Mouse (Mus musculus): ENCODE results near the gene Plscr5. TPM values are rescaled to one million over a fixed set of nuclear protein-coding genes. Genes with fewer than 3 reads are reported as not detected.
"Not testable (repeated sequence)": the region's sequence is repeated elsewhere in the genome, so short reads cannot be mapped to it uniquely, and the experiment has no call there.

Gene Plscr5
- polyA plus RNA-seq (2011; ENCODE audit: insufficient read depth, insufficient read length, low replicate concordance, missing spikeins), result not detected in 2 replicates

DNA sequence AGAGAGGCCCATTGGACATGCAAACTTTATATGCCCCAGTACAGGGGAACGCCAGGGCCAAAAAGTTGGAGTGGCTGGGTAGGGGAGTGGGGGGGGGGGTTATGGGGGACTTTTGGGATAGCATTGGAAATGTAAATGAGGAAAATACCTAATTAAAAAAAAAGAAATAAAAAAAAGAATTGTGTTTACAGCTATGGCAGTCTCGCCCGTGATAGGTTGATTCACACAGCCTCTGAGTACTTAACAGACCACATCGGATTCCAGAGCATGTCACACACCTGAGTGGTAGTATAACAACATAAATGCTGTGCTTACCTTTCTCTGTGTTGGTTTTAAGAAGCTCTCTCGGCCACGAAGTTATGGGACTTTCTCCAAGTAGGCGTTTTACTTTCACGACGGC lies at the start of gene Plscr5:
Gene Plscr5 (plus strand): TSS at position 301 of the 400 bp plus-strand sequence.
- 72% methylated on average over 9 of the region's 9 CpGs for WGBS
- not testable (repeated sequence) for H3K4me3 ChIP-seq (replicated peaks; ENCODE audit: control insufficient read depth, low read depth, low read length); H3K27ac ChIP-seq (ENCODE audit: control insufficient read depth, insufficient read depth, low read depth, low read length, poor library complexity); H3K4me1 ChIP-seq (ENCODE audit: control insufficient read depth, insufficient read depth, low read length)

DNA sequence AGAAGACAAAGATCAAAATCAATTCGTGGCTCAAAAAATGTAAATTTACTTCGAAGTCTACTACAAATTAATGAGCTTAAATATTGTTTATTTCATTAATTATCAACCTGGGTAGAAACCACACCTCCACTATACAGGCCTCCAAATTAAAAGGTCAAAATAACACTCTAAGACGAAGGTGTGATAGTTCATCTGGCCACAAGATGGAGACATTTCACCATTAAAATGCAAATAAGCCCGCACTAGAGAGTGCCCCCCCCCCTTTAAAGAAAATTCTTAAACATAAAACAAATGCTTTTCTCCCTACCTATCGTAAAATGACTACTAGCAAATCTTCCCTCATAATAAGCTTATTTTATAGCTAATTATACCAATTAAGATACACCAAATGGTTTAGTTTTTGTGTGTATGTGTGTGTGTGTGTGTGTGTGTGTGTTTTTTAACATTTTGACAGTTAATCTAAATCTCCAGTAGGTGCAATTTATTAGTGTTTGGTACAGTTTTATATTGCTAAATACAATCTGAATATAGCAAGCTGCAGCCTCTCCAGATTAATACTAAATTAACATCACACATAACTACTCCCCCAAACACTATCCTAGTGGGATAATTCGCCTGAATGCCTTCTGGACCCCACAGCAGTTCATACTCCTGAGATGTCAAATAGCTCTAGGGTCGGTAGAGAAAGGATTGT lies 45.0 kb upstream of the Plscr5 start:
- Histone ChIP-seq H3K4me3 (replicated peaks; ENCODE audit: control insufficient read depth, low read depth, low read length) (no peak overlapping the region), H3K27ac (ENCODE audit: control insufficient read depth, insufficient read depth, low read depth, low read length, poor library complexity) (no peak overlapping the region), H3K4me1 (ENCODE audit: control insufficient read depth, insufficient read depth, low read length) (no peaks in the 10 kb centered on the region)
- 17% methylated on average over 7 of the region's 7 CpGs for WGBS
- TF ChIP-seq POLR2A (IDR thresholded peaks at IDR 0.05; ENCODE audit: borderline replicate concordance, control insufficient read depth, low read depth, low read length), result no peak

DNA sequence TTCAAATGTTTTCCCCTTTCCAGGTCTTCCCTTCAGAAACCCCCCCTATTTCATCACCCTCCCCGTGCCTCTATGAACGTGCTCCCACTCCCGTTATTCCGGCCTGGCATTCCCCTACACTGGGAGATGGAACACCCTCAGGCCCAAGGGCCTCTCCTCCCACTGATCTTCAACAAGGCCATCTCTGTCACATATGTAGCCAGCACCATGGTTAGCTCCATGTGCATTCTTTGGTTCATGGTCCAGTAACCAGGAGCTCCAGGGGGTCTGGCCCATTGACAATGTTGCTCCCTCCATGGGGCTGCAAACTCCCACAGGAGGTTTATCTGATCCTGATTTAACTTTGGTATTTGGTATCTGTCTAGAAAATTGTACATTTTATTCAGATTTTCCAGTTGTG lies 30.5 kb upstream of the Plscr5 start:
- Histone ChIP-seq H3K4me3 (replicated peaks; ENCODE audit: control insufficient read depth, low read depth, low read length) (no peak overlapping the region), H3K4me1 (ENCODE audit: control insufficient read depth, insufficient read depth, low read length) (no peaks in the 10 kb centered on the region), H3K27ac (ENCODE audit: control insufficient read depth, insufficient read depth, low read depth, low read length, poor library complexity) (no peak overlapping the region)
- 81% methylated on average over 4 of the region's 4 CpGs for WGBS
- TF ChIP-seq POLR2A (IDR thresholded peaks at IDR 0.05; ENCODE audit: borderline replicate concordance, control insufficient read depth, low read depth, low read length) (no peak), CTCF (IDR thresholded peaks at IDR 0.05; ENCODE audit: control insufficient read depth, insufficient read depth, low read length) (no peak)

DNA sequence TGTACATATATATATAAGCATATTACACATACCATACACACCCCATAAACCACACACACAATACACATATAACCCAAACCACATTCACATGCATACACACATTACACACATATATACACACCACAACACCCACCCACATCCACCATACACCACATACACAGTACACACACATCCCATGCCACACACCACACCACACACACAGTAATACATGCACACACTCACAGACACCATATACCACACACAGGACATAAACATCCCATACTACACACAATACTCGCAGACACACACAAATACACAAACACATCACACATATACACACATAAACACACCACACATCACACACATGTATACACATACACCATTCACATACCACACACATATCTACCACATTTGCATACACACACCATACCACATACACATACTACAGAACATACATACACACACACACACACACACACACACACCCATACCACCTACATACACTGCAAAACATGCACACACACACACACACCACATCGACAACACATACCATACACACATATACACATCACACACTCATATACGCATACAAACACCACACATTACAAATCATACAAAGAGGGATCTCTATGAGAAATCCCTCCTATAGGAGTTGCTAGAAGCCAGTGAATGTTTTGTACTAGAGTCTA lies 19.3 kb upstream of the Plscr5 start:
- no peak overlapping the region for H3K4me3 ChIP-seq (replicated peaks; ENCODE audit: control insufficient read depth, low read depth, low read length)
- WGBS, result 91% methylated on average over 3 of the region's 3 CpGs
- H3K4me1 ChIP-seq (ENCODE audit: control insufficient read depth, insufficient read depth, low read length), result no peaks in the 10 kb centered on the region
- TF ChIP-seq POLR2A (IDR thresholded peaks at IDR 0.05; ENCODE audit: borderline replicate concordance, control insufficient read depth, low read depth, low read length), result no peak
- no peak for TF ChIP-seq CTCF (IDR thresholded peaks at IDR 0.05; ENCODE audit: control insufficient read depth, insufficient read depth, low read length)
- H3K27ac ChIP-seq (ENCODE audit: control insufficient read depth, insufficient read depth, low read depth, low read length, poor library complexity), result no peak overlapping the region

DNA sequence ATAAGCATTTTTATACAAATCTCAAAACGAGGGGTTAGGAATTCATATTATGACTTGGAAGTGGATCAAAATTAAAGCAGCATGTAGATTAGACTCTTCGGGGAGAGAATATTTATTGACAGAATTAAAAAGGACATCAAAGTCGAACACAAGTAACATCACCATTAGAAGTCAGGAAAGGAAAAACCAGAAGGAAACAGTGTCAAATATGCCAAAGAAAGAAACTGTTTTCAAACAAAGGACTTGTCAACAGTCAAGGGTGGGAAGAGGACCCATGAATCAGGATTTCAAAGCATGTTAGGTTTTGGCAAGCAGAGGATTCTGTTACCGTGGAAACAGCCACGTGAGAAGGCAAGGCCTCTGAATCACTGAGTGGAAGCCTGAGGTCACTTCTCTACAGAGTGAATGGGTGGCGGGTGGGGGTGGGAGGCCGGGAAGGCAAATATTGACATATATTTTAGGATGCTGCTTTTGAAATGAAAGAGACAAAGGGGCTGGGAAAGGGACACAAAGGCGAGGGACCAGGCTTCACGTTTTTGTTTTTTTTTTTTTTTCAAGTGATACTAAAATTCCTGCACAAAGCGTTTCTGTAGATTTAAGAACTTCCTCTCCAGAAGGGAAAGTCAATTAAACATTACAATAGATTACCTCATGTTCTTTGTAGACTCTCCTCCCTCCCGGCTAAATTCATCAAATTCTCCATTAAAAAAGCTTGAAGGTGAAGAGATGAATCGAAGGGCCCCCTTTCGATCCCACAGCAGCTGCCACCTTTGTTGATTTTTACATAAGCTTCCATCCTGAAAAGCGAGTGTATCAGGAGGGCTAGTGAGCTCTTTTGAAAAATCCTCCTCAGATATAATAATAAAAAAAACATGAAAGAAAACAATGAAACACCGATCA lies 18.3 kb upstream of the Plscr5 start:
- TF ChIP-seq POLR2A (IDR thresholded peaks at IDR 0.05; ENCODE audit: borderline replicate concordance, control insufficient read depth, low read depth, low read length) (no peak), CTCF (IDR thresholded peaks at IDR 0.05; ENCODE audit: control insufficient read depth, insufficient read depth, low read length) (no peak)
- H3K4me3 ChIP-seq (replicated peaks; ENCODE audit: control insufficient read depth, low read depth, low read length), result no peak overlapping the region
- no peak overlapping the region for H3K27ac ChIP-seq (ENCODE audit: control insufficient read depth, insufficient read depth, low read depth, low read length, poor library complexity)
- WGBS, result 71% methylated on average over 15 of the region's 15 CpGs
- no peaks in the 10 kb centered on the region for H3K4me1 ChIP-seq (ENCODE audit: control insufficient read depth, insufficient read depth, low read length)

DNA sequence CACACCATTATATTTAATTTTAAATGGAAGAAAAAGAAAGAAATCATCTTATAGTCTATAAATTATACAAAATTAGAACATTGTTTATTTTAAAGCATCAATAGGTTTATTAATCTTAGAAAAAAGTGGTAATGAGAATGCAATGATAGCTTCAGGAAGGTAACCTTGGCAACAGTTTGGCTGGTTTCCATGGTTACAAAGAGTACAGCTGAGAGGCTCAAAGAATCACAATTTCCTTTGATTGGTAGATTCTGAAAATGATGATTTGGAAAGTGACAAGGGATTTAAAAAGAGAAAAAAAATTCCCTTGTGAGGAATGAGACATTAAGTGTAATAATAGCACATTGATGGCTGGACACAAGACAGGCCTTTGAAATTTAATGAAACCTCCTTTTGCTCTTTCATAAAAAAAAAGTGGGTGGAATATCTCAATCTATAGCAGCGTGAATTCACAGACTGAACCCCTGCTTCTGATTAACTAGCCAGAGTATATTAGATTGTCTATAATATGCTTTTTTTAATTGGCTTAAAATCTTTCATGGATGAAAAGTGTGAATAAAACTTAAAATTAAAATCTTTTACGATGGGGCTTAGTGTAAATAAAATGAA lies 13.8 kb upstream of the Plscr5 start:
- TF ChIP-seq POLR2A (IDR thresholded peaks at IDR 0.05; ENCODE audit: borderline replicate concordance, control insufficient read depth, low read depth, low read length), result no peak
- TF ChIP-seq CTCF (IDR thresholded peaks at IDR 0.05; ENCODE audit: control insufficient read depth, insufficient read depth, low read length), result no peak
- Histone ChIP-seq H3K4me1 (ENCODE audit: control insufficient read depth, insufficient read depth, low read length) (no peaks in the 10 kb centered on the region), H3K27ac (ENCODE audit: control insufficient read depth, insufficient read depth, low read depth, low read length, poor library complexity) (no peak overlapping the region), H3K4me3 (replicated peaks; ENCODE audit: control insufficient read depth, low read depth, low read length) (no peak overlapping the region)
- 70% methylated on average over 2 of the region's 2 CpGs for WGBS

DNA sequence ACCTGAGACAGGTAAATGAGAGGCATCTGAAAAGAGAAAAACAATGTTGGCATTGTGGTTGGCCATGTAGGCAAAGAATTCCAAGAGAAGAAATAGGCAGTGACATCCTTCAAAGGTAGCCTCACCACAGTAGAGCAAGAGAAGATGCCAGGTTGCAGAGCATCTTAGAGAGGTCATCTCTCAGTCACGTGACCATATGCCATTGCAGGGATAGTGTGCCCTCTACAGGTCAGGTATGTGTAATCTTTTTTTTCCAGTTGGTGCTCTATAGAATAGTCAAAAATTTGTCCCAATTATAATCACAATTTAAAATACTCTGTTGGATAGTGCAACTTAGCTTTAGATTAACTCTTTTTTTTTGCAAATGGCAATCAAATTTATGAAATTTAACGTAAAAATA lies 1.4 kb upstream of the Plscr5 start:
- Histone ChIP-seq H3K4me1 (ENCODE audit: control insufficient read depth, insufficient read depth, low read length) (no peaks in the 10 kb centered on the region), H3K27ac (ENCODE audit: control insufficient read depth, insufficient read depth, low read depth, low read length, poor library complexity) (no peak overlapping the region), H3K4me3 (replicated peaks; ENCODE audit: control insufficient read depth, low read depth, low read length) (no peak overlapping the region)
- TF ChIP-seq POLR2A (IDR thresholded peaks at IDR 0.05; ENCODE audit: borderline replicate concordance, control insufficient read depth, low read depth, low read length) (no peak), CTCF (IDR thresholded peaks at IDR 0.05; ENCODE audit: control insufficient read depth, insufficient read depth, low read length) (no peak)
- 72% methylated on average over 2 of the region's 2 CpGs for WGBS

DNA sequence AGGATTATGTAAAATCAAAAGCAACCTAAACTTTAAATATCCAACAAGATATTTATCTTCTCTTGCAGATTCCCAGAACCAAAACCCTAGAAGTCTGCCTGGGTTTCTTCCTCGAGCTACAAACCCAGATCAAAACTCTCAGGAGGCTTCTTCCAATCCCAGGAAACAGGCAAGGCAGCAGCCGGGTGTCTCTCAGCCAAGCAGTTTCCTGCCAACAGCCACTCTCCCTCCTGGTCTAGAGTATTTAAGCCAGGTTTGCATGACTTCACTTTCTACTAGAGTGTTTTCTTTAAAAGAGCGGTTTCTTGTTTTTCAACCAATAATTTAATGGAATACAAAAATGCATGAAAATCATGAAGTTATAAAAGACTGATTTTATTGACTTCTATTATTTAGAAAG lies 5.7 kb downstream of the Plscr5 start:
- no peak for TF ChIP-seq POLR2A (IDR thresholded peaks at IDR 0.05; ENCODE audit: borderline replicate concordance, control insufficient read depth, low read depth, low read length)
- no peak for TF ChIP-seq CTCF (IDR thresholded peaks at IDR 0.05; ENCODE audit: control insufficient read depth, insufficient read depth, low read length)
- Histone ChIP-seq H3K4me1 (ENCODE audit: control insufficient read depth, insufficient read depth, low read length) (no peaks in the 10 kb centered on the region), H3K27ac (ENCODE audit: control insufficient read depth, insufficient read depth, low read depth, low read length, poor library complexity) (no peak overlapping the region), H3K4me3 (replicated peaks; ENCODE audit: control insufficient read depth, low read depth, low read length) (no peak overlapping the region)
- 40% methylated on average over 3 of the region's 3 CpGs for WGBS
